Mouse (Mus musculus) limb, embryonic 15.5 days (tissue): Measurements from ENCODE around the gene Slc36a2. TPM values are rescaled to one million over a fixed set of nuclear protein-coding genes. Genes with fewer than 3 reads are reported as not detected.
A peak's percentile ranks its signal among the peaks of the same experiment; 100 is the strongest.

Experiments
- ATAC-seq: fragments of 200-750 bp; cut with Nextera tagmentation; 2 replicates; pipeline ENCODE4 v1.8.0; 2017; ENCODE audit warnings: low read depth, moderate TSS enrichment; ENCODE audit not compliant: insufficient number of reproducible peaks, low FRiP score, low TSS enrichment
- H3K27ac ChIP-seq: fragments of 300-500 bp; sonication (generic); 2 replicates; pipeline ENCODE4 v1.5.1; 2015; ENCODE audit warnings: moderate library complexity, mild to moderate bottlenecking, inconsistent platforms
- H3K27me3 ChIP-seq: fragments of 300-500 bp; sonication (generic); 2 replicates; pipeline ENCODE4 v1.6.1; 2015; ENCODE audit warnings: inconsistent platforms
- H3K36me3 ChIP-seq: fragments of 300-500 bp; sonication (generic); 2 replicates; pipeline ENCODE4 v1.6.1; 2015; ENCODE audit warnings: inconsistent platforms
- H3K4me1 ChIP-seq: fragments of 300-500 bp; sonication (generic); 2 replicates; pipeline ENCODE4 v1.6.1; 2015; ENCODE audit warnings: inconsistent platforms
- H3K4me2 ChIP-seq: fragments of 300-500 bp; sonication (generic); 2 replicates; pipeline ENCODE4 v1.6.1; 2015; ENCODE audit warnings: mild to moderate bottlenecking, inconsistent platforms
- H3K4me3 ChIP-seq: fragments of 300-500 bp; sonication (generic); 2 replicates; pipeline ENCODE4 v1.5.1; 2015; ENCODE audit warnings: mild to moderate bottlenecking, inconsistent platforms
- H3K9ac ChIP-seq: fragments of 300-500 bp; sonication (generic); 2 replicates; pipeline ENCODE4 v1.6.1; 2015; ENCODE audit warnings: inconsistent platforms
- H3K9me3 ChIP-seq: fragments of 300-500 bp; sonication (generic); 2 replicates; pipeline ENCODE4 v1.6.1; 2016; ENCODE audit warnings: inconsistent platforms
- WGBS: fragments of 180-500 bp; shearing (Covaris S2); methylation state at CpG from one replicate; pipeline ENCODE4 v1.1.7; 2015; 5-methylcytosine and 5-hydroxymethylcytosine counted together
- polyA plus RNA-seq: library from polyadenylated mRNA; unstranded; fragments of >200 nt; fragmentation: Nextera tagmentation; extraction: Ambion mirVana; gene quantifications from 2 replicates; pipeline ENCODE4 v1.2.1, GENCODE M21; 2015

The Slc36a2 gene
- polyA plus RNA-seq, 1 experiment from 2014 or later = 2.1 TPM

- no peak for ATAC-seq
- H3K27ac ChIP-seq = peak overlapping the region; percentile 18; the same call in 1 of the 2 replicates
- H3K4me2 ChIP-seq = no peak overlapping the region
- H3K4me1 ChIP-seq = peaks cover 16% of the 10 kb centered on the region
- H3K9ac ChIP-seq = no peak overlapping the region
- no peaks in the 10 kb centered on the region for H3K27me3 ChIP-seq
- no peak overlapping the region for H3K4me3 ChIP-seq
- 76% methylated on average over 6 of the region's 6 CpGs for WGBS
- H3K9me3 ChIP-seq = no peaks in the 10 kb centered on the region
- H3K36me3 ChIP-seq = 0 out of 2 replicates have a peak, but pooled peaks cover 5% of the 10 kb centered on the region
These were observed 24.9 kb upstream of the Slc36a2 start for GRCm38 (mm10) chr11:55209626-55210353.

- Histone ChIP-seq H3K36me3 (0 out of 2 replicates have a peak, but pooled peaks cover 3% of the 10 kb centered on the region), H3K4me1 (peaks cover 16% of the 10 kb centered on the region), H3K27ac (no peak overlapping the region), H3K27me3 (no peaks in the 10 kb centered on the region), H3K9ac (no peak overlapping the region), H3K4me3 (no peak overlapping the region), H3K4me2 (no peak overlapping the region), H3K9me3 (no peaks in the 10 kb centered on the region)
- 61% methylated on average over 2 of the region's 2 CpGs for WGBS
- ATAC-seq = no peak
These were observed 24.2 kb upstream of the Slc36a2 start for GRCm38 (mm10) chr11:55209032-55209431.

DNA sequence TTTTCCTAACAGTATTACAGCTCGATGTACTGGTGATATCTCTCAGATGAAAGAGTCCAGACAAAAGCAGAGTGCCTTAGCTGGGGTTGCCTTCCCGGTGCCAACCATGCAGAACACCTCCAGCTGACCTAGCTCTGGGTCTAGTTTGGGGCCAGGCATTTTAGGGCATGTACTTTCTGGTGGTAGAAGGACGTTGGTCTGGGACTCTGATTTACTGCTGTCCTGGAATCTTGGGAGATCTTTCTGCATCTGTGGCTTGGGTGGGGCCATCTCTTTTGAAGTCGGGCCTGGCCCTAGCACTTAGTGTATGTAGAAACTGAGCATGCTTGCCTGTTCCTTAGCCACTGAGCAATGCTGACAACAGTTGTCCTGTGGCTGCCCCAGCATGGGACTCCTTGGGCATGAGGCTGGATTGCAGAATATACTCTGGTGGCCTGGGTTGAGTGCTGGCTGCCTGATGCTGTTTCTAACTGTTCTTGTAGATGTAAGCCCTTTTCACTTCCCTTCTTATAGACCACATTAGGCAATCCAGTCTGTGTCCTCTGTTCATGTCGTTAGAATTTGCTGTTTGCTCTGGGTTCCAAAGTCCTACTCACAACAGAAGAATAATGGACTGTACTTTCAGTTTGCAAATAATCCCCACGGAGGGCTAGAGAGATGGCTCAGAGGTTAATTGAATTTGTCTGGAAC lies 23.3 kb upstream of the Slc36a2 start:
- H3K4me1 ChIP-seq = peaks cover 16% of the 10 kb centered on the region
- no peaks in the 10 kb centered on the region for H3K36me3 ChIP-seq
- no peak overlapping the region for H3K4me3 ChIP-seq
- H3K4me2 ChIP-seq = no peak overlapping the region
- H3K9me3 ChIP-seq = no peaks in the 10 kb centered on the region
- no peak overlapping the region for H3K27ac ChIP-seq
- H3K9ac ChIP-seq = no peak overlapping the region
- H3K27me3 ChIP-seq = no peaks in the 10 kb centered on the region
- no peak for ATAC-seq
- 58% methylated on average over 6 of the region's 6 CpGs for WGBS

DNA sequence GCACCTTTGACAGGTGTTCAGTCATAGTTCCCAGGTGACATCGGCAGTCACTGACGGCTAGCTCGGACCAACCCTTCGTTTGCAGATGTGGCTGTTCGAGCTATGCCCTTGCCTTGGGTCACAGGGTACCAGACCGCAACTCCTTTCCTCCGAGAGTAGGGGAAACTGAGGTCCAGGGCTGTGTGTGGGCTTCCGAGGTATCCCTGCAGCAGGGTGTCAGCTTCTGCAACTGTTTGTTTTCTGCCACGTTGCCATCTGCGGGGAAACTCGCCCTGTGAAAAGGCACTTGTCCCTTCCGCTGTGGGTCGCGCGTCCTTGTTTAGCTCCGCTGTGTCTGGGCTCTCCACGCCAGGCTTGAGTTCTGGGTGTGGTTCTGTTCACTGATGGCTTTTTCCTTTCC lies 19.7 kb upstream of the Slc36a2 start:
- Histone ChIP-seq H3K9me3 (no peaks in the 10 kb centered on the region), H3K27ac (no peak overlapping the region), H3K9ac (peak overlapping the region; percentile 66), H3K4me3 (peak overlapping the region; percentile 82), H3K4me2 (peak overlapping the region; percentile 87), H3K36me3 (no peaks in the 10 kb centered on the region), H3K27me3 (no peaks in the 10 kb centered on the region), H3K4me1 (peaks cover 11% of the 10 kb centered on the region; the same call in 1 of the 2 replicates)
- ATAC-seq = no peak
- 6% methylated on average over 17 of the region's 17 CpGs for WGBS

DNA sequence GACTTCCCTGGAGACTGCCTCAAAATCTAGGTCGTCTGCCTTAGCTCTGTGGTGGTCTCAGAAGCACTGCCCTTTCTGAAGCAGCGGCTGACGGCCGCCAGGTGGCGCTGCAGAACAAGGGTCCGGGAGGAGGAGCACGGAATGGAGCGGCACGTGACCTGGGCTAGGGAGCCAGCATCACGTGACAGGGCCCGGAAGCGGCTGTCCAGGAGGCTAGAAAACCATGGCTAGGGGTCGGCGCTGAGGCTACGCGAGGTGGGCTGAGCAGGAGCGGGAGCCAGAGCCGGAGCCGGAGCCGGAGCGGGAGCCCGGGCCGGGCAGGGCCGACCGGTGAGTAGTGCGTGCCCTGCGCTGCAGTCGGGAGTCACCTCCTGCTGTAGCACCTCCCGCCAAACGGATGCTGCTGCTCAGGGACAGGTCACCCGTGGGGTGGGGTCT lies 19.3 kb upstream of the Slc36a2 start, which contains the start of gene Slc36a1:
TSS of gene Slc36a1 (plus strand) at position 192 of the 438 bp plus-strand sequence.
- peak within 1 kb of the TSS; percentile 66 for H3K9ac ChIP-seq
- H3K4me1 ChIP-seq = peaks cover 11% of the 10 kb centered on the region; the same call in 1 of the 2 replicates
- no peaks in the 10 kb centered on the region for H3K9me3 ChIP-seq
- H3K27me3 ChIP-seq = no peaks in the 10 kb centered on the region
- H3K36me3 ChIP-seq = no peaks in the 10 kb centered on the region
- ATAC-seq = peak; percentile 93
- under 1% methylated on average over 31 of the region's 31 CpGs for WGBS
- H3K4me2 ChIP-seq = peak within 1 kb of the TSS; percentile 87
- H3K4me3 ChIP-seq = peak within 1 kb of the TSS; percentile 82
- H3K27ac ChIP-seq = no peak within 1 kb of the TSS

DNA sequence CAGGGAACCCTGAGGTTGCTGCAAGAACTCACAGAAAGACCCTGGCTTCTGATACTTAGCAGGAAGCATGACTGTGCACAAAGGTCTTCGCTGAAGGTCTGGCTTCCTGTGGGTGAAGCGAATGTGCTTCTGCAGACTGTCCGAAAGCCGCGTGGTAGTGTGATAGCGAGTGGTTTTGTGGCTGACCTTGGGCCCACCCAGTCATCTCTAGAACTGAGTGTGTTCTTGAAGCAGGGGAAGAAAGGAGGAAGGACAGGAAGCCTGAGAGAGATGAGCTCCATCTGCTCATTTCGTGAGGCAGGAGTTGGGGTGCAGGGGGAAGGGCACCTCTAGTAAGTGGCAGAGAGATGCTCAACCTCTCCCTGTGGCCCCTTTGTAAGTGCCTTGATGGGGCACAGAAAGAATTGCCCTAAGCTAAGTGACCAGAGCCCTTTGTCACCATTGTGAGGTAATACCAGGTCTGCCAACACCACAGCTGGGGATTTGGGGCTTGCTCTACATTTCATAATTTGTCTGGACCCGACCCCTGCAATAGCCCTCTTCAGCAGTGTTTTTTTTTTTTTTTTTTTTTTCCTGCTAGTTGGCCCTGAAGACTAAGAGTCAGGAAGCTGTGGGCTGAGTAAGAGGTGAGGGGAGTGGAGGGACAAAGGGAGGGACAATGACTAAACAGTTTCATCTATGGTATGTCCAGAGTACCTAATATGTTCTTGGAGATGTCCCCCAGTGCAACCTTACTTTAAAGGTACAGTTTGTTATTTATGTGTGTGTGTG lies 13.0 kb upstream of the Slc36a2 start:
- H3K4me3 ChIP-seq = no peak overlapping the region
- 75% methylated on average over 8 of the region's 8 CpGs for WGBS
- H3K9me3 ChIP-seq = no peaks in the 10 kb centered on the region
- no peak overlapping the region for H3K4me2 ChIP-seq
- ATAC-seq = no peak
- no peaks in the 10 kb centered on the region for H3K36me3 ChIP-seq
- H3K27ac ChIP-seq = no peak overlapping the region
- H3K9ac ChIP-seq = no peak overlapping the region
- no peaks in the 10 kb centered on the region for H3K27me3 ChIP-seq
- no peaks in the 10 kb centered on the region for H3K4me1 ChIP-seq

DNA sequence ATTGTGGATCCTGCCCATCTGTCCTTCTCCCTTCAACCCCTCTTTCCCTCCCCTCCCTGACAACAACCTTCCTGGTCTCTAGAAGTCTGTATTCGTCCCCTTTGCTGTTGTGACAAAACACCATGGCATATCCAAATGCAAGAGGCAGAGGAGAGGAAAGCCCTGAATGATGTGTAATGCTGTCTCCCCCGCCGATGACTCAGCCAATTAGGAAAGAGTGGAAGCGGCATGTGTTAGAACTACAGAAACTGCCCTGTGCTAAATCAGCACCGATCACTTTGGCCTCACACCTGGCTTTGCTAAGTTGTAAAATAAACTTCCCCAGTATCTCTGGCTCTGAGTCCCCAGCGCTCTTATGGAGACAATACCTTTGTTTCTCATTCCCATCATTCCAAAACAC lies 12.2 kb upstream of the Slc36a2 start:
- no peak overlapping the region for H3K4me2 ChIP-seq
- no peaks in the 10 kb centered on the region for H3K27me3 ChIP-seq
- no peaks in the 10 kb centered on the region for H3K36me3 ChIP-seq
- 55% methylated on average over 6 of the region's 6 CpGs for WGBS
- no peak overlapping the region for H3K27ac ChIP-seq
- no peak for ATAC-seq
- H3K9me3 ChIP-seq = no peaks in the 10 kb centered on the region
- H3K4me3 ChIP-seq = no peak overlapping the region
- no peak overlapping the region for H3K9ac ChIP-seq
- H3K4me1 ChIP-seq = no peaks in the 10 kb centered on the region

GRCm38 (mm10) chr11:55190216-55190615 lies 5.3 kb upstream of the Slc36a2 start:
- Histone ChIP-seq H3K4me3 (no peak overlapping the region), H3K9ac (no peak overlapping the region), H3K27me3 (no peaks in the 10 kb centered on the region), H3K27ac (no peak overlapping the region), H3K4me2 (no peak overlapping the region), H3K9me3 (no peaks in the 10 kb centered on the region), H3K4me1 (no peaks in the 10 kb centered on the region), H3K36me3 (no peaks in the 10 kb centered on the region)
- no peak for ATAC-seq
- WGBS = 79% methylated on average over 3 of the region's 3 CpGs

DNA sequence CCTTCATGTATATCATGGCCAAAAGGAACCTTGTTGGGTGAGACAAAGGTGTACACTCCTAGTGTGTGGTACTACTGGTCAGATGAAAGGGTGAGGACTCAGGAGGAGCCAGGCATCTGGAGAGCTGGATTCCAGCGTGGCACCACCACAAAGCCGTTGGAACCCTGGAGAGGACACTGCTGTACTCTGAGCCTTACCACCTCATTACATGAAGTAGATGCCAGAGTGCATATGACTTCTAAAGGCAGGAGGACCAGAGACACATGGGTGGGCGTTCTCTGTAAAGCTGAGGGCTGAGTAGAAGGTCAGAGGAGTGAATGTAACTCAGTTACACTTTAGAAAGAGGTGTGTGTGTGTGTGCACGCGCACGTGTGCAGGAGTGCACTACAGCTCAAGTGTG lies 2.9 kb upstream of the Slc36a2 start:
- no peaks in the 10 kb centered on the region for H3K27me3 ChIP-seq
- no peak for ATAC-seq
- WGBS = 76% methylated on average over 6 of the region's 6 CpGs

DNA sequence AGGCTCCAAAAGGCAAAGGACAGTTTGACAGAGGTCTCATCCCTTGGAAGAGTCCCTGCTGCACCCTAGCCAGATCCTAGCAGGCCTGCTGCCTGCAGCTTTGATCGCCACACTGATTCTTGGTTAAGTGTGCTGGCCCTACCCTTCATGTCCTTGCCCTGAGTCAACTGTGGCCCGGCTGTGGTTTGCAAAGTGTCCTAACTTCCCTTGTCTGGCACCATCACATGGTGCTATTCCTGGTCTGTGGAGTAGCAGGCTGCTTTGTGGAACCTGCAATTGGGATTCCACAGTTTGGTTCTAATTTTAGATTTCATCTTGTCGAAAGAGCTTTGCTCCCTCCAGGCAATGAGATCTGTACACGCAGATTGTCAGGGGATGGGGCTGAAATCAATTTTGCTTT lies 2.4 kb upstream of the Slc36a2 start:
- Histone ChIP-seq H3K9ac (no peak overlapping the region), H3K4me2 (no peak overlapping the region), H3K4me3 (no peak overlapping the region), H3K4me1 (peaks cover 4% of the 10 kb centered on the region; the same call in 1 of the 2 replicates), H3K27me3 (no peaks in the 10 kb centered on the region), H3K9me3 (no peaks in the 10 kb centered on the region), H3K27ac (no peak overlapping the region), H3K36me3 (no peaks in the 10 kb centered on the region)
- ATAC-seq = no peak
- WGBS = 62% methylated on average over 4 of the region's 4 CpGs

More for the DNA sequence above, 2.9 kb upstream of the Slc36a2 start:
- no peaks in the 10 kb centered on the region for H3K9me3 ChIP-seq
- H3K27ac ChIP-seq = no peak overlapping the region
- H3K4me3 ChIP-seq = no peak overlapping the region
- H3K9ac ChIP-seq = no peak overlapping the region
- H3K4me1 ChIP-seq = peaks cover 4% of the 10 kb centered on the region; the same call in 1 of the 2 replicates
- H3K36me3 ChIP-seq = no peaks in the 10 kb centered on the region
- no peak overlapping the region for H3K4me2 ChIP-seq

GRCm38 (mm10) chr11:55184246-55184645 lies 631 bp downstream of the Slc36a2 start:
- Histone ChIP-seq H3K36me3 (no peaks in the 10 kb centered on the region), H3K4me1 (peaks cover 4% of the 10 kb centered on the region; the same call in 1 of the 2 replicates), H3K4me3 (no peak overlapping the region), H3K9ac (no peak overlapping the region), H3K27me3 (no peaks in the 10 kb centered on the region), H3K4me2 (no peak overlapping the region), H3K9me3 (no peaks in the 10 kb centered on the region), H3K27ac (no peak overlapping the region)
- no peak for ATAC-seq
- 82% methylated on average over 5 of the region's 5 CpGs for WGBS
